Mouse (Mus musculus) G1E (cell line): ENCODE results near the gene Gm20517. TPM values are rescaled to one million over a fixed set of nuclear protein-coding genes. Genes with fewer than 3 reads are reported as not detected.

Experiments
- ATAC-seq: 2 replicates; pipeline ENCODE4 v1.8.0; 2016; ENCODE audit warnings: mild to moderate bottlenecking; ENCODE audit not compliant: insufficient number of reproducible peaks, poor library complexity, low FRiP score, severe bottlenecking; ENCODE audit errors: extremely low read depth
- DNase-seq: peaks from one replicate; pipeline ENCODE4 v3.0.0; 2012; ENCODE audit warnings: low spot score
- H3K27me3 ChIP-seq: 2 replicates; pipeline ENCODE4 v1.6.1; 2012; ENCODE audit warnings: mild to moderate bottlenecking, low read length, inconsistent platforms; ENCODE audit not compliant: insufficient read depth
- H3K36me3 ChIP-seq: replicated peaks from 2 replicates; pipeline ENCODE3; 2012; ENCODE audit warnings: mild to moderate bottlenecking, inconsistent platforms
- H3K4me1 ChIP-seq: 2 replicates; pipeline ENCODE4 v1.6.1; 2012; ENCODE audit warnings: low read depth, low read length, inconsistent platforms, mixed read lengths; ENCODE audit not compliant: insufficient read depth
- H3K4me3 ChIP-seq: 2 replicates; pipeline ENCODE4 v1.5.1; 2012; ENCODE audit warnings: low read depth, mild to moderate bottlenecking, inconsistent platforms, low read length, moderate library complexity, mixed read lengths
- H3K9me3 ChIP-seq: replicated peaks from 2 replicates; pipeline ENCODE4 v1.6.1; 2012; ENCODE audit warnings: inconsistent platforms
- CTCF ChIP-seq: IDR thresholded peaks from 2 replicates; pipeline ENCODE4 v1.5.1; 2012; ENCODE audit warnings: low read depth, low read length, inconsistent platforms, mixed read lengths
- GATA1 ChIP-seq: IDR thresholded peaks from 2 replicates; pipeline ENCODE4 v1.6.1; 2012; ENCODE audit warnings: borderline replicate concordance, low read length, inconsistent platforms, mixed read lengths
- GATA2 ChIP-seq: IDR thresholded peaks from 2 replicates; pipeline ENCODE4 v1.6.1; 2012; ENCODE audit warnings: low read depth, low read length, inconsistent platforms, borderline replicate concordance
- POLR2AphosphoS5 ChIP-seq: IDR thresholded peaks from 2 replicates; pipeline ENCODE4 v1.6.1; 2012; ENCODE audit warnings: low read depth, low read length, inconsistent platforms; ENCODE audit not compliant: insufficient replicate concordance
- TAL1 ChIP-seq: conservative IDR thresholded peaks from 2 replicates; pipeline ENCODE4 v1.6.1; 2012; ENCODE audit warnings: low read depth, low read length, inconsistent platforms, mixed read lengths
- polyA plus RNA-seq: library from polyadenylated mRNA; stranded (reverse); fragments of >175 nt; gene quantifications from 2 replicates; pipeline ENCODE4 v1.2.3, GENCODE M21; 2012
- total RNA-seq, 2 experiments: library from RNA; stranded (forward) in 1 of 2; stranded (reverse) in 1 of 2; fragments of 200-1000 nt in 1 of 2; fragments of >200 nt in 1 of 2; fragmentation: Nextera tagmentation in 1 of 2; gene quantifications; 2 replicates each; pipeline ENCODE4 v1.2.3; 2014 to 2017

The Gm20517 gene
- total and polyA plus RNA-seq, 3 experiments = 0.05 to 9.6 (median 2.0) TPM

GRCm38 (mm10) chr17:47611661-47611982 lies 233 bp downstream of the Gm20517 start:
- peaks cover 68% of the 10 kb centered on the region for H3K4me1 ChIP-seq
- no peaks in the 10 kb centered on the region for H3K9me3 ChIP-seq
- no peak for ATAC-seq
- no peak for TF ChIP-seq CTCF
- TF ChIP-seq TAL1 = no peak
- no peak for TF ChIP-seq POLR2AphosphoS5
- peaks cover 76% of the 10 kb centered on the region for H3K36me3 ChIP-seq
- no peak for DNase-seq
- no peaks in the 10 kb centered on the region for H3K27me3 ChIP-seq
- peak overlapping the region; percentile 85 for H3K4me3 ChIP-seq

GRCm38 (mm10) chr17:47614018-47614417 lies 2.6 kb downstream of the Gm20517 start:
- Histone ChIP-seq H3K4me3 (no peak overlapping the region), H3K36me3 (peaks cover 72% of the 10 kb centered on the region), H3K9me3 (no peaks in the 10 kb centered on the region), H3K27me3 (no peaks in the 10 kb centered on the region), H3K4me1 (peaks cover 74% of the 10 kb centered on the region)
- ATAC-seq (no peak), DNase-seq (no peak)
- TF ChIP-seq GATA2 (no peak), CTCF (peak; percentile 87), GATA1 (no peak), TAL1 (no peak), POLR2AphosphoS5 (no peak)

- no peak overlapping the region; the same call in 1 of the 2 replicates for H3K4me3 ChIP-seq
- TF ChIP-seq GATA1 (no peak), GATA2 (no peak), POLR2AphosphoS5 (no peak), TAL1 (no peak), CTCF (no peak)
- H3K27me3 ChIP-seq = no peaks in the 10 kb centered on the region
- H3K36me3 ChIP-seq = peaks cover 83% of the 10 kb centered on the region
- H3K4me1 ChIP-seq = peaks cover 68% of the 10 kb centered on the region
- H3K9me3 ChIP-seq = no peaks in the 10 kb centered on the region
- ATAC-seq (no peak), DNase-seq (no peak)
These were observed 4.7 kb downstream of the Gm20517 start for GRCm38 (mm10) chr17:47616119-47616518.

- ATAC-seq (no peak), DNase-seq (no peak)
- H3K4me3 ChIP-seq = no peak overlapping the region
- no peaks in the 10 kb centered on the region for H3K9me3 ChIP-seq
- TF ChIP-seq GATA2 = no peak
- TF ChIP-seq CTCF = no peak
- peaks cover 88% of the 10 kb centered on the region for H3K36me3 ChIP-seq
- peaks cover 68% of the 10 kb centered on the region for H3K4me1 ChIP-seq
- H3K27me3 ChIP-seq = no peaks in the 10 kb centered on the region
These were observed 5.3 kb downstream of the Gm20517 start for GRCm38 (mm10) chr17:47616652-47617051.

GRCm38 (mm10) chr17:47617605-47618307 lies 6.4 kb downstream of the Gm20517 start:
- DNase-seq = no peak
- H3K4me3 ChIP-seq = peak overlapping the region; percentile 11; the same call in 1 of the 2 replicates
- H3K27me3 ChIP-seq = no peaks in the 10 kb centered on the region
- H3K4me1 ChIP-seq = peaks cover 62% of the 10 kb centered on the region
- ATAC-seq = peak; percentile 84
- H3K36me3 ChIP-seq = peaks cover 93% of the 10 kb centered on the region
- TF ChIP-seq CTCF (no peak), GATA2 (no peak), TAL1 (peak; percentile 72), POLR2AphosphoS5 (no peak), GATA1 (no peak)
- H3K9me3 ChIP-seq = no peaks in the 10 kb centered on the region

- no peak for ATAC-seq
- no peak overlapping the region; the same call in 1 of the 2 replicates for H3K4me3 ChIP-seq
- no peaks in the 10 kb centered on the region for H3K27me3 ChIP-seq
- H3K9me3 ChIP-seq = no peaks in the 10 kb centered on the region
- DNase-seq = no peak
- TF ChIP-seq POLR2AphosphoS5 = no peak
- H3K4me1 ChIP-seq = peaks cover 52% of the 10 kb centered on the region
- peaks cover 93% of the 10 kb centered on the region for H3K36me3 ChIP-seq
These were observed 7.3 kb downstream of the Gm20517 start for GRCm38 (mm10) chr17:47618556-47619311.
